Mouse (Mus musculus) left cerebral cortex, adult 11 months (tissue): ENCODE data around the gene Banp.
A peak's percentile ranks its signal among the peaks of the same experiment; 100 is the strongest.

Experiments
- DNase-seq: peaks from one replicate; pipeline ENCODE4 v3.0.0; 2022; ENCODE audit warnings: low spot score

Gene Banp

GRCm38 (mm10) chr8:121926266-121926665 is 23.3 kb upstream of the Banp start:
- no peak for DNase-seq

- DNase-seq = no peak
Observed at GRCm38 (mm10) chr8:121927316-121927715, 22.2 kb upstream of the Banp start.

- no peak for DNase-seq
Observed at GRCm38 (mm10) chr8:121930047-121930446, 19.5 kb upstream of the Banp start.

GRCm38 (mm10) chr8:121931571-121931970 is 18.0 kb upstream of the Banp start:
- DNase-seq = no peak

- DNase-seq = no peak
Observed at GRCm38 (mm10) chr8:121932026-121932667, 17.4 kb upstream of the Banp start.

GRCm38 (mm10) chr8:121932668-121933520 is 16.7 kb upstream of the Banp start:
- DNase-seq = no peak

GRCm38 (mm10) chr8:121934506-121934905 is 15.0 kb upstream of the Banp start:
- no peak for DNase-seq

GRCm38 (mm10) chr8:121934923-121935322 is 14.6 kb upstream of the Banp start:
- DNase-seq = no peak

- DNase-seq = no peak
Observed at GRCm38 (mm10) chr8:121935341-121936294, 13.9 kb upstream of the Banp start.

- DNase-seq = no peak
Observed at GRCm38 (mm10) chr8:121936391-121936790, 13.2 kb upstream of the Banp start.

GRCm38 (mm10) chr8:121938732-121939131 is 10.8 kb upstream of the Banp start:
- DNase-seq = no peak

- no peak for DNase-seq
Observed at GRCm38 (mm10) chr8:121943057-121943540, 6.5 kb upstream of the Banp start.

- no peak for DNase-seq
Observed at GRCm38 (mm10) chr8:121943716-121944115, 5.8 kb upstream of the Banp start.

- DNase-seq = no peak
Observed at GRCm38 (mm10) chr8:121944831-121945230, 4.7 kb upstream of the Banp start, which contains the start of gene Car5a. Gene Car5a, minus strand, starts transcription at chr8:121944904.

- no peak for DNase-seq
Observed at GRCm38 (mm10) chr8:121946351-121946750, 3.2 kb upstream of the Banp start.

GRCm38 (mm10) chr8:121947047-121947752 is 2.4 kb upstream of the Banp start:
- DNase-seq = no peak

- peak; percentile 69 for DNase-seq
Observed at GRCm38 (mm10) chr8:121947753-121948141, 1.8 kb upstream of the Banp start.

- DNase-seq = no peak
Observed at GRCm38 (mm10) chr8:121948321-121949145, 1.0 kb upstream of the Banp start.

GRCm38 (mm10) chr8:121949941-121950748 is 595 bp downstream of the Banp start:
- DNase-seq = peak; percentile 98
